Mouse (Mus musculus) left cerebral cortex, postnatal 36 days (tissue): ENCODE results near the gene Mturn. TPM values are rescaled to one million over a fixed set of nuclear protein-coding genes. Genes with fewer than 3 reads are reported as not detected.

ENCODE experiments used
- DNase-seq, 2 experiments: peaks; one replicate each; pipeline ENCODE4 v3.0.0; 2021 to 2022; ENCODE audit warnings: low spot score in 2 of 2, mixed read lengths in 1 of 2
- intact Hi-C: fragments of 180-260 bp; cut with DNase I; formaldehyde crosslinking; loops from one replicate; pipeline ENCODE4 v1.15.1; 2025
- total RNA-seq, 2 experiments: library from RNA; stranded (reverse); gene quantifications; 2 replicates each; pipeline ENCODE4 v1.2.3; 2021

Gene Mturn
- total RNA-seq, 2 experiments from 2014 or later, result 93.9 to 96.4 TPM

GRCm38 (mm10) chr6:54720512-54721251, 39.3 kb downstream of the Mturn start:
- intact Hi-C loops, result no loop called here
- no peak for DNase-seq

DNA sequence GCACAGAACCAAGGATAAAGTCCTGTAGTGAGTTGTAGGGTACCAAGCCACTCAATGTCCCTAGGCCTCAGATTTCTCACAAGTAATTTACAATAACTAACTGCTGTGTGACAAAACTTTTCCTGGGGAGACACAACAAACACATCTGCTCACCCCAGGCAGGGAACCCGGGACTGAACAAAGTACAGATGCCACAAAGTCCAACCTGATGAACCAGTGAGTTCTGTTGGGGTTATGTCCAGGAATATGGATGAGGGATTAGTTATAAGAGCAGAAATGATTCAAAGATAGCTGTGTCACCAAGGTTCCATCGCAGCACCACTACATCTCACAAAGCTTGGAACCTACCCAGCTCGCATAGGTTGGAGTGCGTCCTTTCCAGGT, 39.8 kb downstream of the Mturn start:
- no peak for DNase-seq
- intact Hi-C loops, result no loop called here

- intact Hi-C loops, result no loop called here
- DNase-seq, result no peak
Measured at GRCm38 (mm10) chr6:54726309-54726708, 44.9 kb downstream of the Mturn start.

GRCm38 (mm10) chr6:54726796-54727195, 45.4 kb downstream of the Mturn start:
- intact Hi-C loops, result no loop called here
- no peak for DNase-seq

GRCm38 (mm10) chr6:54727416-54727815, 46.0 kb downstream of the Mturn start:
- no peak for DNase-seq
- intact Hi-C loops, result no loop called here

DNA sequence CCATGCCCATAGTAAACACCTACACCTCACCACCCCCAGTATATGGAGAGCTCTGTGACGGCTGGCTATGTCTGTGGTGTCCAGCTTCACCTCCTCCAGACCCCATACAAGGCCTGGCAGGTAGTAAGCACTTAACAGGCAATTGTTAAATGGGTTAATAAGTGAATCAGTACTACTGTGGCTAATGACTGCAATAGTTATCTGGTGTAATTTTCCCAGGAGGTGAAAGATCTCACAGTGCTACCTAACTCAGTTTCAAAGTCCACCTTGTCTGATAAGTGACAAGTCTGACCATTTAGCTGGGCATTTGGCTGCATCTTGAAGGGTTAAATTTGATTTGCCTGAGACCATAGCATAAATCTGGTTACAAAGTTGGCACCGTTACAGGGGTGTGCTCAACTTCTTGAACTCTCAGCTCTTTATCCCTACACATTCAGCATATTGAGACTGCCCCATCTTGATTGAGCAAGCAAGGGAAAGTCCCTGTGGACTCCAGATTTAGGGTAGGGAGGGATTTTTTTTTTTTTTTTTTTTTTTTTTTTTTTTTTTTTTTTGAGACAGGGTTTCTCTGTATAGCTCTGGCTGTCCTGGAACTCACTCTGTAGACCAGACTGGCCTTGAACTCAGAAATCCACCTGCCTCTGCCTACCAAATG, 48.2 kb downstream of the Mturn start:
- intact Hi-C loops, result no loop called here
- DNase-seq, result no peak

DNA sequence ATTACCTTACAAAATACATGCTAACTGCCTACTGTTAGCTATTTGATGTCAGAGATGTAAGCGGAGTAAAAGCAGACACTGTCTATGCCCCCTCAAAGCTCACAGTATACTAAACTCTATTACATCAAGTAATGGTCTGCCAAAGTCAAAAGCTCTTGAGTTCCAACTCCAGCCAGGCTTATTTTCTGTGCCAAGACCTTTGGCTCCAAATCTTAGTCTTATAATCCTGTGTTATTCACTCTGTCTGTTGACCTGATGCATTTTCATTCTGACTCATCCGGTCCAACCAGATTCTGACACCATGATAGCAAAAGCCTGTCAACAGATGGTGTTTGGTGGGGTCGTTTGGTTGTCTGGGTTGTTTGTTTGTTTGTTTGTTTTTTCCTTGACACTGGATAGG, 50.3 kb downstream of the Mturn start:
- intact Hi-C loops, result no loop called here
- DNase-seq, result no peak

GRCm38 (mm10) chr6:54732721-54733120, 51.3 kb downstream of the Mturn start:
- intact Hi-C loops, result no loop called here
- no peak for DNase-seq

DNA sequence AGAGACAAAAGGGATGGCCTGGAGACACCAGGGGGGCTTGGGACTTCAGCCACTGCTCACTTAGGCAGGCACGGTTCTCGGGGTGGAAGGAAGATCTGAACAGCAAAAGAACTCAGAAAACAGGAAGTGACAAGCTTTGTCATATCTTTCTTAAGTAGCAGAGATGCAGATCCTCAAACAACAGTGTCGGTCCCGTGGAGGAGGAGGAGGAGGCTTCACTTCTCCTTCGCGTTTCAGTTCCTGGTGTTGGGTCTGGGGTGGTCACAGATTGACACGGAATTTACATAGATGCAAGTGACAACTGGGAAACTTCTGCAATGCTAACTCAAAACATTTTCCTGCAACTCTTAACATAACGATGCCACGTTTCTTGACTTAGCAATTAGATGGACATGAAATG, 54.7 kb downstream of the Mturn start:
- intact Hi-C loops, result no loop called here

GRCm38 (mm10) chr6:54737255-54737654, 55.8 kb downstream of the Mturn start:
- no peak for DNase-seq
- intact Hi-C loops, result no loop called here

More for the DNA sequence above, 54.7 kb downstream of the Mturn start:
- DNase-seq, result no peak

DNA sequence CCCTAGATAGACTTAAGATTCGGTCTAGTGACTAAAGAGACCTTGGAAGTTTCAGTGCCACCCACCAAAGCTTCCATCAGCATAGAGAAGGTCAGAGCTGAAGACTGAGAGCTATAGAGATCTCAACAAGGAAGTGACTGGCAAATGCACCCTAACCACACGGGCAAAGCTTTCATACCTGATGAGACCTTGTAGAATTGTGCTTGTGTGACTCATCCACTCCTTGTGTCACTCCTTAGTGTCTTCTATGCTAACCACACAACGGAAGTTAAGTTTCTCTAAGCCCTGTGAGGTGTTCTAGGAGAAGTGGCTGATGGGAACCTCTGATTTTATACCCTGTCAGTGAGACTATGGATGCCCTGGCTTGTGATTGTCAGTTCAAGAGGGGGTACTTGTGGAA, 56.3 kb downstream of the Mturn start:
- no peak for DNase-seq
- intact Hi-C loops, result no loop called here

DNA sequence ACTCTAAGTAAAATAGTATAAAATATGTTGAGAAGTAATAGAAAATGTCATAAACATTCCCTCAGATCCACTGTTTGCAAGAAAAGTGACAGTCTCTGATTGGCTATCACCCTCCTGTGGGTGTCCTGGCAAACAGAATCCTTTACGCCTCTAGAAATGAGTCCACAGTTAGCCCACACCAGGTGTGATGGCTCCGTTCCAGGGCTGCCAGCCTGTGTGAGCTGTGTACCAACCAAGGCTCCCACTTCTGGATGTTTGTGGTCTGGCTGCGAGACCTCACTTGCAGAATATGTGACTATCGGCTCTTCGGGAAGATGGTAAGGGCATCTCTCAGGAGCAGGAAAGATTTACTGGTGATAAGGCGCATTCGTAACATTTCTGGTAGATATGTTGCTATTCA, 67.6 kb downstream of the Mturn start:
- DNase-seq, result no peak
- intact Hi-C loops, result no loop called here

- no peak for DNase-seq
Measured at GRCm38 (mm10) chr6:54751621-54752020, 70.2 kb downstream of the Mturn start.

GRCm38 (mm10) chr6:54752076-54752475, 70.7 kb downstream of the Mturn start:
- intact Hi-C loops, result no loop called here
- DNase-seq, result no peak

More at GRCm38 (mm10) chr6:54751621-54752020, 70.2 kb downstream of the Mturn start:
- intact Hi-C loops, result no loop called here

Other genes with a start within 250 kb of the Mturn start
- gene Scrn1, start 115.1 kb upstream of the Mturn start, total RNA-seq, result 100 to 1,000 TPM; 145 to 155 TPM
- gene Plekha8, start 86.5 kb upstream of the Mturn start, total RNA-seq, result 10 to 100 TPM; 12.3 to 12.6 TPM
- gene Fkbp14, start 84.3 kb upstream of the Mturn start, total RNA-seq, result 1 to 10 TPM; 7.3 to 9.9 TPM
- gene Znrf2, start 135.3 kb downstream of the Mturn start, total RNA-seq, result 10 to 100 TPM; 14.3 to 15.9 TPM